Mouse (Mus musculus): ENCODE measurements around the gene Morn5. TPM values are rescaled to one million over a fixed set of nuclear protein-coding genes. Genes with fewer than 3 reads are reported as not detected.

The Morn5 gene
- total RNA-seq, 2 experiments from 2014 or later, result 1.8 to 2.5 TPM

- DNase-seq (ENCODE audit: low spot score in 2 of 2), result no peak
Measured at GRCm38 (mm10) chr2:36067132-36067531, 17.9 kb downstream of the Morn5 start.

GRCm38 (mm10) chr2:36071660-36072305, 22.5 kb downstream of the Morn5 start:
- no peak for DNase-seq (ENCODE audit: low spot score in 2 of 2)

GRCm38 (mm10) chr2:36073781-36074180, 24.5 kb downstream of the Morn5 start:
- no peak for DNase-seq (ENCODE audit: low spot score in 2 of 2)

DNA sequence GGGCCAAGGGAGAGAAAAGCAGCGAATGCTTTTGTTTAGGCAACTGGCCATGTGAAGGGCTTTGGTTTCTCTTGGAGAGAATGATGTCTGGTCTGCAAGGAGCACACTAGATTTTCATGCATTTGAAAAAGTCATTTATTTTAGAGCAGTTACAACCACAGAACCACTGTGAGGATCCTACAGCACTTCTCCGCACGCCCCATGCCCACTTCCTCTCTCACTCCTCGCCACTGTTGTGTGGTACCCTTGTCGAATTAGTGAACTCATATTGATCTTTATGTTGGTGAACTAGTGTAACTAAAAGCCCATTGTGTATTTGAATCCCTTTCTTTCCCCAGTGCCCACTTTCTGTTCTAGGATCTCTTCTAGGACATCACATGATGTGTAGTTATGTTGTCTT, 26.0 kb downstream of the Morn5 start:
- no peak for DNase-seq (ENCODE audit: low spot score in 2 of 2)

DNA sequence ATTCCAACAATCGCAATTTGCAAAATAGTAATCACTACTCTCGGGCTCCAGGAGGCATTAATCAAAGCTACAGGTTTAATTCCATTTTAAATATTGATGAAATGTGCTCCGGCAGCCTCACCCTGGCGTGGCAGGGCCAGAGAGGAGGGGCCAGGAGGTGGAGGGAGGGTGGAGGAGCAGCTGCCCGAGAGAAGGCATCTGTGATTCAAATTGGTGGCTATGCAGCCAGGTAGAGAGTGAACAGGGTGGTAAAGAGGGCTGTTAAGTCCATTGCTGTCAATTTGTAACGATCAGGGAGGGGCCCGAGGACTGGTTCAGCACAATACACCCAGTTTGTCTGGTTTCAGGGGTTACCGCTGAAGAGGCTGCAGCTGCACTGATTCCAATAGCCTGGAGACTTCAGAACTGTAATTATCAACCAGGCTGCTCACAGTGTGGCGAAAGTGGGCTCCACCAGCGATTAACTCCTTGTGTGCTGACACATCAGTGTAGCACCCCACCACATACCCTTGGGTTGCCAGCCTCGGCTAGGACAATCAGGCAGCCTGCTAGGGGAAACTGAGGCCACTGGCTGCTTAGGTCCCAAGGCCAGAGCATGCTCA, 28.0 kb downstream of the Morn5 start:
- DNase-seq (ENCODE audit: low spot score in 2 of 2), result no peak

GRCm38 (mm10) chr2:36081446-36081845, 32.2 kb downstream of the Morn5 start:
- no peak for DNase-seq (ENCODE audit: low spot score in 2 of 2)

GRCm38 (mm10) chr2:36082802-36083580, 33.7 kb downstream of the Morn5 start:
- DNase-seq (ENCODE audit: low spot score in 2 of 2), result no peak

GRCm38 (mm10) chr2:36085041-36085440, 35.8 kb downstream of the Morn5 start:
- DNase-seq (ENCODE audit: low spot score in 2 of 2), result no peak

GRCm38 (mm10) chr2:36089190-36089589, 39.9 kb downstream of the Morn5 start:
- DNase-seq (ENCODE audit: low spot score in 2 of 2), result no peak

DNA sequence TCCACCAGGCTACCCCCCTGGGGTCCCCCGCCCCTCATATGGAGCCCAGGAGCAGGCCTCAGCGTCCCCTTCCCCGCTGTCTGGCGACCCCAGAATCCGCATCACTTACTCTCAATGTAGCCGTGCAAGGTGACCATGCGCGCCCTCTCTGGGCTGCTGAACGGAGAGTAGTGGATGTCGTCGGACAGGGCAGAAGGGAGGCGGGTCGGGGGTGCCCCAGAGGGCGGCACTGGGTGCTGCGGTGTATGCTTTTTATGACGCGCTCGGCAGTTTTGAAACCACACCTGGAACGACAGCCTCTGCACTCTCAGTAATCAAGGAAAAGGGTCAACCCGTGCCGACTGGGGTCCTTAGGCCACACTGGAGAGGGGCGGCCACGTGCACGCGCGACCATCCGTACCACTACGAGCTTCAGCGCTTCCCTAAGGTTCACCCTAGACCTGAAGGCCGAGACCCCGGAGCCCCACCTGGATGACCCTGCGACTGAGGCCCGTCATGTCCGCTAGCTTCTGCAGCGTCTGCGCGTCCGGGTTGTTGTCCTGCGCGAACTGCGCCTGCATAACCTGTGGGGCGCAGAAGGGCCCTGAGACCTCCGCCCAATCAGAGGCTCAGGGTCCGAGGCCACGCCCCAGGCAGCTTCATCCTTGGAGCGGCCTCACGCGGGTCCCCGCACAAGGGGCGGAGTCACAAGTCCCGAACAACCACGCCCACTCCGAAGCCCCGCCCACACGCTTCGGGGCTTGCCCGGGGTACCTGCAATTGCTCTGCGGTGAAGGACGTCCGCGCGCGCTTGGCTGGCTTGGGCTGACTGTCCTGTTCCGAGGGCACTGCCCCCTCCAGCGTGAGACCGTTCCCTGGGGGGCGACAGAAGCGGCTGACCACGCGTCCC, 41.8 kb downstream of the Morn5 start:
- no peak for DNase-seq (ENCODE audit: low spot score in 2 of 2)

DNA sequence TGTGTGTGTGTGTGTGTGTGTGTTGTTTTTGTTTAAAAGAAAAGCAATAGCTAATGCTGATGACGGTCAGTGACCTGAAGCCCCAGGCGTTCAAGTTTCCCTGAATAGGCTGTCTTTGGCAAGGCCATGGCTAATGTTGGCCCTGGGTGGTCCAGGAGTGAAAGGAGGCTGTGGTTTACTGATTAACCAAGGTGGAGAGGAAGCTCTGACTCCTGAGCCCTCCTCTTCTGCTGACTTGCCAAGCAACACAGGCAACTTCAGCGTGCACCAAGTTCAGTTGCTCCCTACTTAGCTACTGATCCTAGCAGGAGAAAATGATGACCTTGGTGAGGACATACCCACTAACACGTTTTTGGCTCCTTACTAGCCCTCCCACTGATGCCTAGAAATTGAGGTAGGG, 43.5 kb downstream of the Morn5 start:
- DNase-seq (ENCODE audit: low spot score in 2 of 2), result no peak

DNA sequence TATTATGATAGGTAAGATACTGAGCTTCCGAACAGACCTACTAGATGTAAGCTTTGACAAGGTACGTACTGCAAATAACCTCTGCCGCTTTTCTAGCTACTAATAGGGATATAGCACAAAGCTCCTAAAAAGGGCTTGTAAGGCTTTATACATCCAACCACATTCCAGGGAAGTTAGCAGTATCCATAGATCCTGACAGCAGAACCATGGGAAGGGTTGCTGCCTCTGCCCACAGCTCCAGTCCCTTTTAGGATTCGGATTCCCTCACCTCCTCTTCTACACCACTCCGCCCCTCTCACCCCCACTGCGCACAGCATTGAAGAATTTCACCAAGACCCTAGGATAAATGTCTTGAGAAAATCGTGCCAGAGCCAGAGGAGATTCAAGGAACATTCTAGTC, 44.0 kb downstream of the Morn5 start:
- DNase-seq (ENCODE audit: low spot score in 2 of 2), result no peak

- DNase-seq (ENCODE audit: low spot score in 2 of 2), result no peak
Measured at GRCm38 (mm10) chr2:36093914-36094475, 44.7 kb downstream of the Morn5 start.

DNA sequence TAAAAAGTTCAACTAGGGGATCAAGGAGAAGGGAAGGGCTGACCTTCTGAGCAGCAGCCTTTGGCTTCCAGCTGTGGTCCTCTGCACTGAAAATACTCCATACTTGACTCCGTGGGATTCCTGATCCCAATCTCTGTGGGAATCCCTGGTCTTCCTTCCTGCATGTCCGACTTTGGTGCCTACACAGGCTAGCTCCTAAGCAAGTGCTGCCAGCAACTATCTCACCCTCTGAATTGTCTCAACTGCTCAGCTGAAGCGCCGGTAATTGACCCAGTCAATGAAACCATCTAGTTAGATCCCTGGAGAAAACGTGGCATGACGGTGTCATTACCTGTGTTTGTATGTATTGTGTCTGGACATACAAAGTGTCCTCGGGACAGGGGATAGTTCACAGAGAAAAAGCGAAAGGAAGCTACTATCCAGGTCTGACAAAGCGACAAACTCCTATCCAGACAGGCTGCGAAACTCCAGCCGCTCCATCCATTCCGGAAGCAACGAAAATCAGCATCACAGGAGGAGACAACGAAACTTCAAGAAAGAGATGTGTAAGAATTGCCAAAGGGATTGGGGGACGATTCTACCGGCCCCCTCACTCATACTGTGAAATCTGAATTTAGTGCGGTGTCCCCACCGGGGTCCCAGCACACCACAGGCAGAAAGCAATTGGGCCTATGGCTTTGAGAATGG, 48.0 kb downstream of the Morn5 start:
- DNase-seq (ENCODE audit: low spot score in 2 of 2), result no peak

DNA sequence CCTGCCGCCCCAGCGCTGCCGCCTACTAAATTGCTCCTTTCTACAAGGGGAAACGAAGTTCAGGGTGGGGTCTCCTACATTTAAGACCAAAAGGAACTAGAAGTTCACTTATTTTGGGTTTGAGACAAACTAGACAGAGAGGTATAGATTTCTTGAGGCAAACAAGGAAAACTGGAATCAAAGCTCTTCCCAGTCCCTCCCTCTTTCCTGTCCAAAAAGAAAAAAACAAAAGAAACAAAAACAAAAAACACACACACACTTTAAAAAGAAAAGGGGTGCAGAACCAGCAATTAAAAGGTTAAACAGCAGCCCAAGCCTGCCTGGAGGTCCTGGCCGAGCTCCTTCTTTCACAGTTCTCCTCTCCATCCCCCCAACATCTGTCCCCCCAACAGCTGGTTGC, 48.8 kb downstream of the Morn5 start:
- DNase-seq (ENCODE audit: low spot score in 2 of 2), result no peak

DNA sequence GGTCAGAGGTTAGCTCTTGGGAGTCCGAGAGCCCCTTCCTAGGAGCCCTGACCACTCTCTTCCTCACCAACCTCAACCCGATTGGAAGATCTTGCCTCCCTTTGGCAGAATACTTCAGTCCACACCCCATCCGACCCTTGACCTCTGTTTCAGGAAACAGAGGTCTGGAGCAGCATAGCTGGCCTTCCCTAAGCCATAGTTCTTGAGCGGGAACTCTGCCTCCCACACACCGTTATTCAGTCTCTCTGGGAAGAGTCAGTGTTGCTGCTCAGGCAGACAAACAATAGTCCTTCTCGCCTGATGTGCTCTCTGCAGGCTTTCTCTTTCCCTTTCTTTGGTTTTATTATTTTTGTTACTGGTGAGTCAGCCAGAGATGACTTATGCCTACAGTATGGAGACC, 50.5 kb downstream of the Morn5 start:
- no peak for DNase-seq (ENCODE audit: low spot score in 2 of 2)

DNA sequence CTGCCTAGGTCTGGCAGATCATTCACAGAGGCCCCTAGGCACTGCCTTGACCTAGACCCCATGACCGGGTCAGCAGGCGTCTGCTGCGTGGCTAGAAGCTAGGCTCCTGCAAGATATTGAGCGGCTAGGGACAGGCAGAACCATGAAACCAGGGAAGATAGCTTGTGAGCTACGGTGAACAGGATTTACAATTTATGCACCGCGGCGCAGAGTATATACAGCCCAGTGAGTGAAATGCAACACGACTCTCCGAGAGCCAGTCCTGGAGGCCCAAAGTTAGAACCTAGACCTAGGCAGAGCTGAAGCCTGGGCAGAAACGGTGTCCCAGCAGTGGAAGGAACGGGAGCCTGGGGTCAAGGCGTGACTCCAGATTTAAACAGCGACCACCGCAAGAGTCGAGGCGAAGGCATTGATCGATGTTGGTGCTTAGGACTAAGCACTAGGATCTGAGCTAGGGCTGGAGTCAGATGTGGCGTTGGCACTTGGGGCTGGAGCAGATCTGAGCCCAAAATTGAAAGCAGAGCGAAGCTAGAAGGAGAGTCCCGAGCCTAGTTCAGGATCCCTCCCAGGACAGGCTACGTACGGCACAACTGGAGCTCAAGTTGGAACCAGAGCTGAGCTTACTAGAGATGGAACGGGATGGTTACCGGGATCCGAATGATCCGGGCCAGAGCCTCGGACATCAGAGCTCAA, 52.8 kb downstream of the Morn5 start:
- no peak for DNase-seq (ENCODE audit: low spot score in 2 of 2)

DNA sequence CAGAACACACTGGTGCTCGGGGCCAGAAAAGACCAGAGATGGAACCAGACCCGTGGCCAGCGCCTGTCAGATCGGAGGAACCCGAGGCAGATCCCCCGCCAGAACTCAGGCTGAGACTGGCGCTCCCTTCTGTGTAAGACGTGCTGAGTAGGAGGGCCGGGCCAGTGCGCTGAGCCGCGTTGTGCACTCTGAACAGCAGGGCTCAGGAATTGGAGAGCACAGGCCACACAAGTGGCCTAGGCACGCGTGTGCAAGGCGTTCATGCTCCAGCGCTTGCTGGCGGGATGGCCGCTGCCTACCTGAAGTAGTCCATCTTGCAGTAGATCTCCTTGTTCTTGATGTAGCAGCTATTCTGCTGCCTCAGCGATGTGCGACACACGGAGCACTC, 53.3 kb downstream of the Morn5 start:
- DNase-seq (ENCODE audit: low spot score in 2 of 2), result no peak

- no peak for DNase-seq (ENCODE audit: low spot score in 2 of 2)
Measured at GRCm38 (mm10) chr2:36103069-36103554, 53.9 kb downstream of the Morn5 start.

Data from layer of hippocampus, adult 18-20 months (tissue).